Mouse (Mus musculus): ENCODE results near the gene Dirc2. TPM values are rescaled to one million over a fixed set of nuclear protein-coding genes. Genes with fewer than 3 reads are reported as not detected.

Dirc2 gene
- polyA plus RNA-seq, 1 experiment from 2014 or later, result 4.9 TPM

GRCm38 (mm10) chr16:35713606-35714005, 55.5 kb downstream of the Dirc2 start:
- DNase-seq, result no peak
- no peak overlapping the region for H3K4me2 ChIP-seq
- WGBS (ENCODE audit: insufficient replicate concordance), result 76% methylated on average over 7 of the region's 7 CpGs
- H3K9me3 ChIP-seq (replicated peaks), result no peaks in the 10 kb centered on the region
- H3K27me3 ChIP-seq, result no peaks in the 10 kb centered on the region
- ATAC-seq (ENCODE audit: low read depth), result no peak
- H3K4me3 ChIP-seq (replicated peaks), result no peak overlapping the region
- H3K36me3 ChIP-seq, result peaks cover 4% of the 10 kb centered on the region; the same call in 1 of the 2 replicates
- no peak overlapping the region for H3K27ac ChIP-seq
- no peaks in the 10 kb centered on the region for H3K4me1 ChIP-seq (replicated peaks)
- H3K9ac ChIP-seq, result no peak overlapping the region

GRCm38 (mm10) chr16:35711004-35711403, 58.2 kb downstream of the Dirc2 start:
- Histone ChIP-seq H3K4me3 (replicated peaks) (no peak overlapping the region), H3K27ac (no peak overlapping the region), H3K4me1 (replicated peaks) (no peaks in the 10 kb centered on the region), H3K9me3 (replicated peaks) (no peaks in the 10 kb centered on the region), H3K36me3 (no peaks in the 10 kb centered on the region), H3K27me3 (no peaks in the 10 kb centered on the region), H3K9ac (no peak overlapping the region), H3K4me2 (no peak overlapping the region)
- 75% methylated on average over 7 of the region's 7 CpGs for WGBS (ENCODE audit: insufficient replicate concordance)
- DNase-seq, result no peak
- no peak for ATAC-seq (ENCODE audit: low read depth)

DNA sequence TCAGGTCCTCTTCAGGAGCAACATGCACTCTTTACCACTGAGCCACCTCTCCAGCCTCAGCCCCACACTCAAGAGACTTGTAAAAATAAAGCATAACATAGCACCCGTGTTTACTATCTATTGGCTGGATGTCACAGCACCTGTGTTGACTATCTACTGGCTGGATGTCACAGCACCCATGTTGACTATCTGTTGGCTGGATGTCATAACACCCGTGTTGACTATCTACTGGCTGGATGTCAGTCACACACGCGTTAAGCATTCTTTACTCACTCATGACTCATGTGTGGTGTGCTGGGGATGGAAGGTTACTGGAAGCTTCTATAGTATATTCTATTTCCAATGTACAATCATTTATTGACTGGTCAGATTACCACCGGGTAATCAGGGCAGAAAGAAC, 62.2 kb downstream of the Dirc2 start:
- Histone ChIP-seq H3K27ac (no peak overlapping the region), H3K9ac (no peak overlapping the region), H3K4me1 (replicated peaks) (no peaks in the 10 kb centered on the region), H3K27me3 (no peaks in the 10 kb centered on the region), H3K4me3 (replicated peaks) (no peak overlapping the region), H3K36me3 (peaks cover 7% of the 10 kb centered on the region; the same call in 1 of the 2 replicates), H3K9me3 (replicated peaks) (no peaks in the 10 kb centered on the region), H3K4me2 (no peak overlapping the region)
- ATAC-seq (ENCODE audit: low read depth) (no peak), DNase-seq (no peak)
- 77% methylated on average over 5 of the region's 5 CpGs for WGBS (ENCODE audit: insufficient replicate concordance)

GRCm38 (mm10) chr16:35704796-35705195, 64.4 kb downstream of the Dirc2 start:
- ATAC-seq (ENCODE audit: low read depth) (no peak), DNase-seq (no peak)
- H3K4me3 ChIP-seq (replicated peaks), result no peak overlapping the region
- no peak overlapping the region for H3K27ac ChIP-seq
- WGBS (ENCODE audit: insufficient replicate concordance), result 83% methylated on average over 14 of the region's 14 CpGs
- H3K36me3 ChIP-seq, result peaks cover 7% of the 10 kb centered on the region; the same call in 1 of the 2 replicates
- H3K4me2 ChIP-seq, result no peak overlapping the region
- H3K9me3 ChIP-seq (replicated peaks), result no peaks in the 10 kb centered on the region
- H3K9ac ChIP-seq, result no peak overlapping the region
- no peaks in the 10 kb centered on the region for H3K4me1 ChIP-seq (replicated peaks)
- no peaks in the 10 kb centered on the region for H3K27me3 ChIP-seq

- Histone ChIP-seq H3K27me3 (no peaks in the 10 kb centered on the region), H3K27ac (no peak overlapping the region), H3K4me2 (no peak overlapping the region), H3K36me3 (peaks cover 7% of the 10 kb centered on the region; the same call in 1 of the 2 replicates), H3K9me3 (replicated peaks) (no peaks in the 10 kb centered on the region), H3K9ac (no peak overlapping the region), H3K4me3 (replicated peaks) (no peak overlapping the region), H3K4me1 (replicated peaks) (no peaks in the 10 kb centered on the region)
- DNase-seq (no peak), ATAC-seq (ENCODE audit: low read depth) (no peak)
- WGBS (ENCODE audit: insufficient replicate concordance), result 78% methylated on average over 16 of the region's 16 CpGs
These were observed 65.1 kb downstream of the Dirc2 start for GRCm38 (mm10) chr16:35703763-35704679.

GRCm38 (mm10) chr16:35701823-35702222, 67.3 kb downstream of the Dirc2 start:
- H3K4me1 ChIP-seq (replicated peaks), result no peaks in the 10 kb centered on the region
- no peak for ATAC-seq (ENCODE audit: low read depth)
- WGBS (ENCODE audit: insufficient replicate concordance), result 76% methylated on average over 11 of the region's 11 CpGs

DNA sequence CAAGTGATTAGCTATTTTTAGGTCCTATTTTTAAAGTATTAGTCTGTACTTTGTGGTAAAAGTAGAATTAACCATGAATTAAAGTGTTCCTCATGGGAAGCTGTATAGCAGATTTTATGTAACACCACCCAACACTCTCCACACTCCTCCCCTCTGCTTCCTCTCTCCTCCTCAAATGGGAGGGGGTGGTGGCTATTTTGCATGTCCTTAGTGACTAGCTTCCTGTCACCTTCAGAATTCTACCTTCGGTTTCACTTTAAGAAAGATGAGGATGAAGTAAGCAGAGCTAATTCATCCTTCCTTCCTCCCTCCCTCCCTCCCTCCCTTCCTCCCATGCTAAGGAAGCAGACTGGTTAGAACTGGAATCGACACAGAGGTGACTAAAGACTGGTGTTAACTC, 73.1 kb downstream of the Dirc2 start:
- H3K27me3 ChIP-seq, result no peaks in the 10 kb centered on the region
- H3K9ac ChIP-seq, result no peak overlapping the region
- H3K4me2 ChIP-seq, result no peak overlapping the region
- ATAC-seq (ENCODE audit: low read depth), result no peak
- H3K27ac ChIP-seq, result no peak overlapping the region
- H3K36me3 ChIP-seq, result peaks cover 10% of the 10 kb centered on the region
- H3K9me3 ChIP-seq (replicated peaks), result no peaks in the 10 kb centered on the region
- H3K4me1 ChIP-seq (replicated peaks), result no peaks in the 10 kb centered on the region
- DNase-seq, result no peak
- 65% methylated on average over 2 of the region's 2 CpGs for WGBS (ENCODE audit: insufficient replicate concordance)
- no peak overlapping the region for H3K4me3 ChIP-seq (replicated peaks)

More at GRCm38 (mm10) chr16:35701823-35702222, 67.3 kb downstream of the Dirc2 start:
- no peak for DNase-seq
- Histone ChIP-seq H3K27ac (no peak overlapping the region), H3K27me3 (no peaks in the 10 kb centered on the region), H3K9me3 (replicated peaks) (no peaks in the 10 kb centered on the region), H3K4me3 (replicated peaks) (no peak overlapping the region), H3K4me2 (no peak overlapping the region), H3K36me3 (peaks cover 13% of the 10 kb centered on the region), H3K9ac (no peak overlapping the region)

GRCm38 (mm10) chr16:35694250-35694846, 74.8 kb downstream of the Dirc2 start:
- 84% methylated on average over 13 of the region's 13 CpGs for WGBS (ENCODE audit: insufficient replicate concordance)

DNA sequence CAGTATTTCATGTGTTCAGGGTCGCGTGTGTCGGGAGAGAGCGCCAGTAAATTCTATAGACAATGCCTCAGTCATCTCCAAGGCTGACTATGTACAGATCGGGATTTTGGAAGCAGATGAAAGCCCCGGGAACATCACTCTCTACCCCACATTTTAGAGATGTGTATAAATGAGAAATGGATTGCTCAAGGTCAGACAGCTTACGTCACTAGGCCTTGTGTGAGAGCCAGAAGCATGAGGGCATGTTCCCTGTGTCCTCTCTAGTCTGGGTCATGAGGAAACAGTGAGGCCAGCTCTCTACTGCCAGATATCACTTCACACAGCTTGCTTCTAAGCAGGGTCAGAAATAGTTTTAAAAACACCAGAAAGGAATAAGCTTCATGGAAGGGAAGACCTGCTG, 77.5 kb downstream of the Dirc2 start:
- Histone ChIP-seq H3K4me1 (replicated peaks) (no peaks in the 10 kb centered on the region), H3K27ac (no peak overlapping the region), H3K36me3 (0 out of 2 replicates have a peak, but pooled peaks cover 3% of the 10 kb centered on the region), H3K9ac (no peak overlapping the region), H3K9me3 (replicated peaks) (no peaks in the 10 kb centered on the region), H3K27me3 (no peaks in the 10 kb centered on the region), H3K4me3 (replicated peaks) (no peak overlapping the region), H3K4me2 (no peak overlapping the region)
- WGBS (ENCODE audit: insufficient replicate concordance), result 80% methylated on average over 7 of the region's 7 CpGs
- no peak for DNase-seq
- ATAC-seq (ENCODE audit: low read depth), result no peak

More at GRCm38 (mm10) chr16:35694250-35694846, 74.8 kb downstream of the Dirc2 start:
- no peaks in the 10 kb centered on the region for H3K9me3 ChIP-seq (replicated peaks)
- no peak overlapping the region for H3K4me3 ChIP-seq (replicated peaks)
- no peaks in the 10 kb centered on the region for H3K27me3 ChIP-seq
- H3K4me2 ChIP-seq, result no peak overlapping the region
- no peak overlapping the region for H3K9ac ChIP-seq
- no peaks in the 10 kb centered on the region for H3K4me1 ChIP-seq (replicated peaks)
- ATAC-seq (ENCODE audit: low read depth) (no peak), DNase-seq (no peak)
- H3K27ac ChIP-seq, result no peak overlapping the region
- peaks cover 10% of the 10 kb centered on the region for H3K36me3 ChIP-seq

DNA sequence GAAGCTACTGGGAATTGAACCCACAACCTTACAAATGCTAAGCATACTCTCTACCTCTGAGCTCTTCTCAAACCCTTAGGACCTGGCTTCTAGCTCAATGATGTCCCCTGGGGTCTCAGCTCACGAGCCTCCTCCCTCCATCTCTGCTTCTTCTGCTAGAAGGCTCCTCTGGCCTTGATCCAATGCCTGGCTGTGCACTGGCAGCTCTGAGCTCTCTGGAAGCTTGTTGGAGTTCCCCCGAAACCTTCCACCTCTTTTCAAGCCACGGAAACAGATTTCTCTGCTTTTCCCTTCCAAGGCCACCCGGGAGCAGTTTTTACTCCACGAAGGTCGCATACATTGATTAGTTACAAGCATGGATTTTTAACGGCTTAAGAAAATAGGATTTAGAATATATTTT, 82.7 kb downstream of the Dirc2 start:
- peaks cover 6% of the 10 kb centered on the region; the same call in 1 of the 2 replicates for H3K27me3 ChIP-seq
- H3K27ac ChIP-seq, result no peak overlapping the region
- no peaks in the 10 kb centered on the region for H3K9me3 ChIP-seq (replicated peaks)
- H3K4me2 ChIP-seq, result no peak overlapping the region
- no peak overlapping the region for H3K9ac ChIP-seq
- no peaks in the 10 kb centered on the region for H3K4me1 ChIP-seq (replicated peaks)
- 74% methylated on average over 7 of the region's 7 CpGs for WGBS (ENCODE audit: insufficient replicate concordance)
- H3K4me3 ChIP-seq (replicated peaks), result no peak overlapping the region
- H3K36me3 ChIP-seq, result no peaks in the 10 kb centered on the region
- no peak for ATAC-seq (ENCODE audit: low read depth)
- DNase-seq, result no peak

DNA sequence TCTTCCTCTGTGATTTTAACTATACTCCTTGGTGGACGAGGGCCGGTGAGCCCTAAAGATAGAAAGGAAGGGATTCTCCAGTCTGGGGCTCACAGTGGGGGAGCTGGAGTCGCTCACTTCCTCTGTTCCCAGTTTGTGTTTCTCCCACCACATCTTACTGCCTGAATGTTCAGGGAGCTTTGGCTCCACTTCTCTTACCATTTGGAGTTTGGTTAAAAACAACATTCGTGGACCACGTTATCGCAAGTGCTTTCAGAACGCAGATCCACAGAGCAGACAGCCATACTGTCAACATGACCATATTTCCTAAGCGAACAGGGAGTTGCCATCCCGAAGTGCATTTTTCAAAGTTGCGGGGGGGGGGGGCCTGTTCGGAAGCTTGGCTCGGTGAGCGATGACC, 84.1 kb downstream of the Dirc2 start:
- no peak for ATAC-seq (ENCODE audit: low read depth)
- 75% methylated on average over 13 of the region's 13 CpGs for WGBS (ENCODE audit: insufficient replicate concordance)
- no peak overlapping the region for H3K4me2 ChIP-seq

More for the DNA sequence above, 84.1 kb downstream of the Dirc2 start:
- Histone ChIP-seq H3K4me1 (replicated peaks) (no peaks in the 10 kb centered on the region), H3K4me3 (replicated peaks) (no peak overlapping the region), H3K36me3 (no peaks in the 10 kb centered on the region), H3K27me3 (peaks cover 14% of the 10 kb centered on the region; the same call in 1 of the 2 replicates), H3K9ac (no peak overlapping the region), H3K9me3 (replicated peaks) (no peaks in the 10 kb centered on the region), H3K27ac (no peak overlapping the region)
- no peak for DNase-seq
